Mouse (Mus musculus) intestine, embryonic 14.5 days (tissue): ENCODE results near the gene Slc16a8. TPM values are rescaled to one million over a fixed set of nuclear protein-coding genes. Genes with fewer than 3 reads are reported as not detected.

ENCODE experiments used
- ATAC-seq: fragments of 200-750 bp; cut with Nextera tagmentation; replicated peaks from 2 replicates; pipeline ENCODE4 v1.8.0; 2017; ENCODE audit warnings: low read depth, moderate number of reproducible peaks, moderate TSS enrichment, moderate library complexity; ENCODE audit not compliant: low FRiP score, low TSS enrichment
- DNase-seq: peaks from one replicate; pipeline ENCODE4 v3.0.0-alpha.2; 2018; ENCODE audit warnings: low spot score
- H3K27ac ChIP-seq: fragments of 300-500 bp; sonication (generic); 2 replicates; pipeline ENCODE4 v1.5.1; 2014; ENCODE audit warnings: low read depth, mild to moderate bottlenecking, control low read depth
- H3K27me3 ChIP-seq: fragments of 300-500 bp; sonication (generic); replicated peaks from 2 replicates; pipeline ENCODE4 v1.6.1; 2014; ENCODE audit warnings: low read length, control low read depth; ENCODE audit not compliant: control insufficient read depth, insufficient read depth
- H3K36me3 ChIP-seq: fragments of 300-500 bp; sonication (generic); 2 replicates; pipeline ENCODE4 v1.6.1; 2014; ENCODE audit warnings: low read length, control low read depth; ENCODE audit not compliant: control insufficient read depth, insufficient read depth
- H3K4me1 ChIP-seq: fragments of 300-500 bp; sonication (generic); replicated peaks from 2 replicates; pipeline ENCODE4 v1.6.1; 2014; ENCODE audit warnings: low read length, control low read depth, mixed read lengths; ENCODE audit not compliant: control insufficient read depth, insufficient read depth
- H3K4me2 ChIP-seq: fragments of 300-500 bp; sonication (generic); 2 replicates; pipeline ENCODE4 v1.6.1; 2014; ENCODE audit warnings: low read length
- H3K4me3 ChIP-seq: fragments of 300-500 bp; sonication (generic); 2 replicates; pipeline ENCODE4 v1.5.1; 2014; ENCODE audit warnings: low read depth, low read length, control low read depth, mixed read lengths
- H3K9ac ChIP-seq: fragments of 300-500 bp; sonication (generic); 2 replicates; pipeline ENCODE4 v1.6.1; 2014; ENCODE audit warnings: mild to moderate bottlenecking, low read length
- H3K9me3 ChIP-seq: fragments of 300-500 bp; sonication (generic); 2 replicates; pipeline ENCODE4 v1.6.1; 2016; ENCODE audit warnings: low read length, control low read depth; ENCODE audit not compliant: control insufficient read depth
- WGBS: fragments of 180-500 bp; shearing (Covaris S2); extraction: QIAGEN DNeasy Blood & Tissue Kit; methylation state at CpG from one replicate; pipeline ENCODE4 v1.1.7; 2014; 5-methylcytosine and 5-hydroxymethylcytosine counted together
- polyA plus RNA-seq: library from polyadenylated mRNA; unstranded; fragments of >200 nt; fragmentation: Nextera tagmentation; extraction: Ambion mirVana; gene quantifications from 2 replicates; pipeline ENCODE4 v1.2.1, GENCODE M21; 2014

The Slc16a8 gene
- polyA plus RNA-seq, 1 experiment from 2014 or later, result 0.19 TPM

DNA sequence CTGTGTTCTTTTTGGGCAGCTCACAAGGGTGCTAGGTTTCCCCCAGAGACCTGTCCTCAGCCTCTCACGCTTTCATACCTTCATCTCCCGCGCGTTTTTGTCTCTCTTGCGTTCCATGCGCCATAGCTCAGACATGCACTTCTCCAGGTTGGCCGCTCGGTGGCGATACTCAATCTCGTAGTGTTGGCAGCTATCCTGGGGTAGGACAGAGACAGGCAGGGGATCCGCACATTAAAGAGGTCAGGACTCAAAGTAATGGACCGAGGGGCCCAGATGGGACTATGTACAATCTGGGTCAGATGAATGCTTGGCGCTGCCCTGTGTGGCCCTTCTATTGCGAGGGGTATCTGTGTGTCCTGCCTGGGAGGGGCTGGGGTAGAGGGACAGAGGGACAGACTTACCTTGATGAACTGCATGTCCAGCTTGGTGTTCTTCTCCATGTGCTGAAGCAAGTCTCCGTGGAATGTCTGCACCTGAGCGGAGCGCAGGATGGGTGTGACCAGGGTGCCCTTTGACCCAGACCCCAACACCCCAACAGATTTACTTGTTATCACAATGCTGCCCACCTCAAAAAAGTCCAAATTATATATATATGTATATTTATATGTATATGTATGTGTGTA lies 16.7 kb upstream of the Slc16a8 start:
- Histone ChIP-seq H3K4me1 (peaks cover 10% of the 10 kb centered on the region; the same call in 1 of the 2 replicates), H3K27me3 (0 out of 2 replicates have a peak, but pooled peaks cover 7% of the 10 kb centered on the region), H3K36me3 (no peaks in the 10 kb centered on the region), H3K9me3 (no peaks in the 10 kb centered on the region), H3K4me2 (peak overlapping the region; percentile 59), H3K4me3 (0 out of 2 replicates have a peak overlapping the region, but pooled peaks have one; percentile 29), H3K27ac (no peak overlapping the region), H3K9ac (no peak overlapping the region)
- WGBS, result 12% methylated on average over 17 of the region's 17 CpGs
- peak; percentile 77 for DNase-seq
- peak; percentile 29; the same call in 1 of the 2 replicates for ATAC-seq

DNA sequence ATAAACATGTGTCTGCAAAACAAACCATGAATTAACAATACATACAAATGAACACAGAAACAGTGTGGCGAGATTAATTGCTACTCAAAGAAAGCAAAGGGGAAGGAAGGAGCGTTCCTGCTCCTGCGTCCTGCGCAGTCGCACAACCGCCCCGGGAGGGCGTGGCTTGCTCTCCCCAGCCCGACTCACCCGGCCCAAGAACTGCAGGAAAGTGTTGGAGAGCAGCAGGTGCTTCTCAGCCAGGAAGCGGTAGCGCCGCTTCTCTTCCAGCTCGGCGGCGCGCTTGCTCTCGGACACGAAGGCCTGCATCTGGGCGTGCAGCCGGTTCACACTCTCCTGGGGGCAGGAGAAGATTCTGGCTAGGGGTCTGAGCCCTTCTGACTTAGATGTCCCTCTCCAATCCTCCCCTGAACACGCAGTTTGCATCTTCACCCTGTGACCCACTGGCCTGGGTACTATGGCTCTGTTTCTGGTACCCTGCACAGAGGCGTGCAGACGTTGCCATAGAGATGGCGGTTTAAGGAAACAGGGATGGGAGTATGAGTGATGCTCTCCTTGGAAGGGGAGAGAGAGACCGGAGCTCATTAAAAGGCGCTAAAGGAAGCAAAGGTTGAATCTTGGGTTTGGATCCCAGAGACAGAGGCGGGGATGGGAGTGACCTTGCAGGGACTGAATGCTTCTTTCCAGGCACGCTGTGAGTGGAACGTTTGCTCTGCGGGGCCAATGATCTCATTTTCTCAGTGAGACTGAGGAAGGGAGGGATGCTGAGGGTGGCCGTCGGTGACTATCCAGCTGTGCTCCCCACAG lies 16.0 kb upstream of the Slc16a8 start:
- no peaks in the 10 kb centered on the region for H3K9me3 ChIP-seq
- peak overlapping the region; percentile 29 for H3K4me3 ChIP-seq
- H3K4me2 ChIP-seq, result peak overlapping the region; percentile 59
- ATAC-seq, result peak; percentile 77; the same call in 1 of the 2 replicates
- DNase-seq, result peak; percentile 79
- H3K36me3 ChIP-seq, result no peaks in the 10 kb centered on the region
- H3K4me1 ChIP-seq, result peaks cover 10% of the 10 kb centered on the region; the same call in 1 of the 2 replicates
- 0 out of 2 replicates have a peak, but pooled peaks cover 7% of the 10 kb centered on the region for H3K27me3 ChIP-seq
- H3K9ac ChIP-seq, result no peak overlapping the region
- H3K27ac ChIP-seq, result peak overlapping the region; percentile 57
- WGBS, result 3% methylated on average over 32 of the region's 33 CpGs

DNA sequence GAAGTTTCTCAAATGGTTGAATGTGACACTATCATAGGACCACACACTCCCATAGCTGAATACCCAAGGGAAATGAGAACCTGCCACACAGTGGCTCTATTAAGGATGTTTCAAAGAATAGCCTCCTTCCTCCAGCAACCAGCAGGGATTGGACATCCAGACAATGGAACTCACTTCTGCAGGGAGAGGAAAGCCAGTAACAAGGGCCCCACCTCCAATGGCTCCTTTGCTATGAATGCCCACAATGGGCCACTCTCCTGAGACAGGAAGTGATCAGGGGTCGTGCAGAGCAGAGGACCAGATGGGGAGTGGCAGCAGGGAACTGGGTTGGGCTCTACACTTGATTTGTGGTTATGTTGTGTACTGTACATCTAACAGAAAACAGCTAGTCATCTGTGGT lies 14.0 kb upstream of the Slc16a8 start:
- Histone ChIP-seq H3K36me3 (no peaks in the 10 kb centered on the region), H3K4me3 (no peak overlapping the region), H3K4me2 (no peak overlapping the region), H3K27me3 (0 out of 2 replicates have a peak, but pooled peaks cover 7% of the 10 kb centered on the region), H3K9me3 (no peaks in the 10 kb centered on the region), H3K27ac (no peak overlapping the region), H3K9ac (no peak overlapping the region), H3K4me1 (peaks cover 10% of the 10 kb centered on the region; the same call in 1 of the 2 replicates)
- no peak for ATAC-seq
- no peak for DNase-seq
- 33% methylated on average over 1 of the region's 1 CpGs for WGBS

DNA sequence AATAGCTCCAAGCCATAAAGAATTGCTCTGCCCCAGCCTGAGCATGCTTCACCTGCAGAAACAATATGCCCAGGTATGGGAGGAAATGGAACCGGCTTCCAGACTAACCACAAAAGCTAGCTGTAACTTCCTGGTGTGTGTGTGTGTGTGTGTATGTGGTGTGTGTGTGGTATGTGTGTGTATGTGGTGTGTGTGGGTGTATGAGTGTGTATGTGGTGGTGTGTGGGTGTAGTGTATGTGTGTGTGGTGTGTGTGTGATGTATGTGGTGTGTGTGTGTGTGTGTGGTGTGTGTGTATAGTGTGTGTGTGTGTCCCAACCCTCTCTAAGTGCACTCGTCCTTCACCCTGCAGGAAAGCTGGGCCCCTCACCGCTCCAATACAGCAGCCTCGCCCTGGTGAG lies 10.8 kb upstream of the Slc16a8 start:
- ATAC-seq, result no peak
- Histone ChIP-seq H3K9ac (no peak overlapping the region), H3K36me3 (no peaks in the 10 kb centered on the region), H3K4me3 (no peak overlapping the region), H3K27ac (no peak overlapping the region), H3K27me3 (peaks cover 25% of the 10 kb centered on the region), H3K9me3 (no peaks in the 10 kb centered on the region), H3K4me1 (peaks cover 6% of the 10 kb centered on the region; the same call in 1 of the 2 replicates), H3K4me2 (no peak overlapping the region)
- WGBS, result 66% methylated on average over 4 of the region's 4 CpGs
- no peak for DNase-seq

DNA sequence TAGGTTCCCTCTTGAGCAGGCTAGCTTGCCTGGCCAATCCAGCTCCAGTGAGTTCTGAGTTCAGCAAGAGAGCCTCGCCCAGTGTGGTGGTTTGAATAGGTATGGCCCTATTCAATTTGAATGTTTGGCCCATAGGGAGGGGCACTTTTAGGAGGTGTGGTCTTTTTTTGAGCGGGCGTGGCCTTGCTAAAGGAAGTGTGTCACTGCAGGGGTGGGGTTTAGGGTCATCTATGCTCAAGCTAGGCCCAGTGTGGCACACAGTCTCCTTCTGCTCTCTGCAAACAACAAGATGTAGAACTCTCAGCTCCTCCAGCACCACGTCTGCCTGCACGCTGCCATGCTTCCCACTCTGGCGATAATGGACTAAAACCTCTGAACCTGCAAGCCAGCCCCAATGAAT lies 9.2 kb upstream of the Slc16a8 start:
- 96% methylated on average over 6 of the region's 6 CpGs for WGBS

GRCm38 (mm10) chr15:79262786-79263309 lies 8.3 kb upstream of the Slc16a8 start:
- ATAC-seq, result no peak
- peaks cover 35% of the 10 kb centered on the region for H3K27me3 ChIP-seq
- 0 out of 2 replicates have a peak, but pooled peaks cover 5% of the 10 kb centered on the region for H3K4me1 ChIP-seq
- no peak overlapping the region for H3K27ac ChIP-seq
- H3K4me3 ChIP-seq, result no peak overlapping the region
- H3K36me3 ChIP-seq, result no peaks in the 10 kb centered on the region
- no peak overlapping the region for H3K9ac ChIP-seq
- 95% methylated on average over 3 of the region's 3 CpGs for WGBS
- no peak for DNase-seq
- no peak overlapping the region for H3K4me2 ChIP-seq
- H3K9me3 ChIP-seq, result no peaks in the 10 kb centered on the region

More for the DNA sequence above, 9.2 kb upstream of the Slc16a8 start:
- Histone ChIP-seq H3K27me3 (peaks cover 35% of the 10 kb centered on the region), H3K4me1 (0 out of 2 replicates have a peak, but pooled peaks cover 5% of the 10 kb centered on the region), H3K9me3 (no peaks in the 10 kb centered on the region), H3K9ac (no peak overlapping the region), H3K4me3 (no peak overlapping the region), H3K4me2 (no peak overlapping the region), H3K36me3 (no peaks in the 10 kb centered on the region), H3K27ac (no peak overlapping the region)
- ATAC-seq, result no peak
- DNase-seq, result no peak

DNA sequence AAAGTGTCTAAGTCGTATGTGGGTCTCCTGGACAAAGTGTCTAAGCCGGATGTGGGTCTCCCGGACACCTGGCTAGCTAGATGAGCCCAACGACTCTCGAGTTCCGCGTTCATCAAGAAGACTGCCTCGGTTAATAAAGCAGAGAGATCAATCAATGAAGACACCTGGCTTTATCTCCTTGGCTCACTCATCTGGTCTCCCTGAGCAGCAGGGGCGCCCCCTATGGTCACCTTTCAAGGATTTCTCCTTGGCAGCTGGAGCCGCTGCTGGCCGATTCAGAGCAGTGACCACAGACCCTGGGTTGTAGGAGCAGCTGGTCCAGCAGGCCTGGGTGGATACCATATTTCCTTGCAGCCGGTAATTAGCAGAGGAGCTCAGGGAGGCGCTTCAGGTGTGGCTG lies 7.8 kb upstream of the Slc16a8 start:
- Histone ChIP-seq H3K27me3 (peaks cover 35% of the 10 kb centered on the region), H3K4me1 (0 out of 2 replicates have a peak, but pooled peaks cover 5% of the 10 kb centered on the region), H3K9me3 (no peaks in the 10 kb centered on the region), H3K27ac (no peak overlapping the region), H3K4me3 (0 out of 2 replicates have a peak overlapping the region, but pooled peaks have one; percentile 49), H3K36me3 (no peaks in the 10 kb centered on the region), H3K9ac (no peak overlapping the region), H3K4me2 (peak overlapping the region; percentile 99; the same call in 1 of the 2 replicates)
- DNase-seq (peak; percentile 69), ATAC-seq (no peak)
- 19% methylated on average over 13 of the region's 13 CpGs for WGBS

- H3K4me1 ChIP-seq, result 0 out of 2 replicates have a peak, but pooled peaks cover 5% of the 10 kb centered on the region
- peak overlapping the region; percentile 50 for H3K9ac ChIP-seq
- no peaks in the 10 kb centered on the region for H3K9me3 ChIP-seq
- WGBS, result under 1% methylated on average over 22 of the region's 28 CpGs
- DNase-seq, result peak; percentile 69
- peak; percentile 41 for ATAC-seq
- no peak overlapping the region for H3K27ac ChIP-seq
- peak overlapping the region; percentile 99 for H3K4me2 ChIP-seq
- H3K4me3 ChIP-seq, result peak overlapping the region; percentile 49
- peaks cover 35% of the 10 kb centered on the region for H3K27me3 ChIP-seq
- H3K36me3 ChIP-seq, result no peaks in the 10 kb centered on the region
These were observed 7.2 kb upstream of the Slc16a8 start for GRCm38 (mm10) chr15:79261757-79262156.
